Mouse (Mus musculus) stomach, embryonic 14.5 days (tissue): Measurements from ENCODE around the gene Ints7. TPM values are rescaled to one million over a fixed set of nuclear protein-coding genes. Genes with fewer than 3 reads are reported as not detected.

Experiments
- ATAC-seq: fragments of 200-750 bp; cut with Nextera tagmentation; 2 replicates; pipeline ENCODE4 v1.8.0; 2017; ENCODE audit warnings: low read depth, moderate TSS enrichment; ENCODE audit not compliant: insufficient number of reproducible peaks, insufficient read depth, low FRiP score
- H3K27ac ChIP-seq: fragments of 300-500 bp; sonication (generic); 2 replicates; pipeline ENCODE4 v1.5.1; 2014; ENCODE audit warnings: mild to moderate bottlenecking, low read length, moderate library complexity, mixed read lengths
- H3K27me3 ChIP-seq: fragments of 300-500 bp; sonication (generic); 2 replicates; pipeline ENCODE4 v1.6.1; 2014; ENCODE audit warnings: low read length, control low read depth, mixed read lengths; ENCODE audit not compliant: control insufficient read depth, insufficient read depth
- H3K36me3 ChIP-seq: fragments of 300-500 bp; sonication (generic); 2 replicates; pipeline ENCODE4 v1.6.1; 2014; ENCODE audit warnings: mild to moderate bottlenecking, control low read depth, low read length, moderate library complexity, mixed read lengths; ENCODE audit not compliant: control insufficient read depth, insufficient read depth
- H3K4me1 ChIP-seq: fragments of 300-500 bp; sonication (generic); 2 replicates; pipeline ENCODE4 v1.6.1; 2014; ENCODE audit warnings: low read length, control low read depth, mixed read lengths; ENCODE audit not compliant: control insufficient read depth, insufficient read depth
- H3K4me2 ChIP-seq: fragments of 300-500 bp; sonication (generic); replicated peaks from 2 replicates; pipeline ENCODE4 v1.6.1; 2014; ENCODE audit warnings: low read depth, low read length, control low read depth
- H3K4me3 ChIP-seq: fragments of 300-500 bp; sonication (generic); 2 replicates; pipeline ENCODE4 v1.5.1; 2014; ENCODE audit warnings: low read depth, low read length, control low read depth
- H3K9ac ChIP-seq: fragments of 300-500 bp; sonication (generic); replicated peaks from 2 replicates; pipeline ENCODE4 v1.6.1; 2014; ENCODE audit warnings: low read depth, mild to moderate bottlenecking, control low read depth, low read length, moderate library complexity, mixed read lengths
- H3K9me3 ChIP-seq: fragments of 300-500 bp; sonication (generic); 2 replicates; pipeline ENCODE4 v1.6.1; 2016; ENCODE audit warnings: low read depth, low read length, control low read depth; ENCODE audit not compliant: control insufficient read depth
- WGBS: fragments of 180-500 bp; shearing (Covaris S2); extraction: QIAGEN DNeasy Blood & Tissue Kit; methylation state at CpG from one replicate; pipeline ENCODE4 v1.1.7; 2014; 5-methylcytosine and 5-hydroxymethylcytosine counted together
- polyA plus RNA-seq: library from polyadenylated mRNA; unstranded; fragments of >200 nt; fragmentation: Nextera tagmentation; extraction: Ambion mirVana; gene quantifications from 2 replicates; pipeline ENCODE4 v1.2.1, GENCODE M21; 2014

Ints7 gene
- polyA plus RNA-seq, 1 experiment from 2014 or later: 63.4 TPM

GRCm38 (mm10) chr1:191588749-191589148, 13.3 kb downstream of the Ints7 start:
- H3K4me1 ChIP-seq: no peaks in the 10 kb centered on the region
- no peak overlapping the region for H3K4me3 ChIP-seq
- H3K36me3 ChIP-seq: peaks cover 68% of the 10 kb centered on the region
- no peak overlapping the region for H3K4me2 ChIP-seq
- ATAC-seq: no peak
- no peak overlapping the region for H3K9ac ChIP-seq
- H3K9me3 ChIP-seq: no peaks in the 10 kb centered on the region
- WGBS: 98% methylated on average over 2 of the region's 2 CpGs
- no peak overlapping the region for H3K27ac ChIP-seq
- H3K27me3 ChIP-seq: no peaks in the 10 kb centered on the region

GRCm38 (mm10) chr1:191592016-191592720, 16.7 kb downstream of the Ints7 start:
- Histone ChIP-seq H3K36me3 (peaks cover 65% of the 10 kb centered on the region), H3K27ac (no peak overlapping the region), H3K4me1 (no peaks in the 10 kb centered on the region), H3K9me3 (no peaks in the 10 kb centered on the region), H3K4me3 (no peak overlapping the region), H3K4me2 (no peak overlapping the region), H3K27me3 (no peaks in the 10 kb centered on the region), H3K9ac (no peak overlapping the region)
- 90% methylated on average over 12 of the region's 12 CpGs for WGBS
- ATAC-seq: no peak

GRCm38 (mm10) chr1:191596076-191596475, 20.6 kb downstream of the Ints7 start:
- WGBS: 92% methylated on average over 8 of the region's 8 CpGs
- H3K27ac ChIP-seq: no peak overlapping the region
- H3K4me2 ChIP-seq: no peak overlapping the region
- H3K9ac ChIP-seq: no peak overlapping the region
- no peak overlapping the region for H3K4me3 ChIP-seq
- H3K27me3 ChIP-seq: no peaks in the 10 kb centered on the region
- H3K36me3 ChIP-seq: peaks cover 54% of the 10 kb centered on the region
- H3K4me1 ChIP-seq: no peaks in the 10 kb centered on the region
- H3K9me3 ChIP-seq: no peaks in the 10 kb centered on the region
- ATAC-seq: no peak

- Histone ChIP-seq H3K27me3 (no peaks in the 10 kb centered on the region), H3K4me2 (no peak overlapping the region), H3K4me1 (no peaks in the 10 kb centered on the region), H3K9me3 (no peaks in the 10 kb centered on the region), H3K36me3 (peaks cover 53% of the 10 kb centered on the region), H3K4me3 (no peak overlapping the region), H3K27ac (no peak overlapping the region), H3K9ac (no peak overlapping the region)
- no peak for ATAC-seq
- 78% methylated on average over 5 of the region's 5 CpGs for WGBS
Observed at GRCm38 (mm10) chr1:191599210-191599609, 23.8 kb downstream of the Ints7 start.

GRCm38 (mm10) chr1:191604690-191605089, 29.3 kb downstream of the Ints7 start:
- ATAC-seq: no peak
- H3K4me2 ChIP-seq: no peak overlapping the region
- no peak overlapping the region for H3K9ac ChIP-seq
- H3K4me1 ChIP-seq: no peaks in the 10 kb centered on the region
- no peaks in the 10 kb centered on the region for H3K9me3 ChIP-seq
- no peaks in the 10 kb centered on the region for H3K27me3 ChIP-seq
- no peak overlapping the region for H3K27ac ChIP-seq
- WGBS: 76% methylated on average over 3 of the region's 3 CpGs
- H3K36me3 ChIP-seq: peaks cover 65% of the 10 kb centered on the region
- H3K4me3 ChIP-seq: no peak overlapping the region

- Histone ChIP-seq H3K36me3 (peaks cover 88% of the 10 kb centered on the region), H3K9ac (no peak overlapping the region)
- 93% methylated on average over 6 of the region's 6 CpGs for whole genome bisulfite sequencing
Observed at GRCm38 (mm10) chr1:191609051-191609450, 33.6 kb downstream of the Ints7 start.

GRCm38 (mm10) chr1:191609578-191609977, 34.1 kb downstream of the Ints7 start:
- ATAC-seq: no peak
- Histone ChIP-seq H3K4me1 (no peaks in the 10 kb centered on the region), H3K9ac (no peak overlapping the region)

More at GRCm38 (mm10) chr1:191609051-191609450, 33.6 kb downstream of the Ints7 start:
- Histone ChIP-seq H3K4me2 (no peak overlapping the region), H3K4me1 (no peaks in the 10 kb centered on the region), H3K27me3 (no peaks in the 10 kb centered on the region), H3K4me3 (no peak overlapping the region), H3K27ac (no peak overlapping the region), H3K9me3 (no peaks in the 10 kb centered on the region)
- no peak for ATAC-seq

GRCm38 (mm10) chr1:191610357-191610756, 34.9 kb downstream of the Ints7 start:
- Histone ChIP-seq H3K27me3 (no peaks in the 10 kb centered on the region), H3K27ac (no peak overlapping the region), H3K4me2 (no peak overlapping the region), H3K9ac (no peak overlapping the region), H3K4me3 (no peak overlapping the region), H3K36me3 (peaks cover 90% of the 10 kb centered on the region), H3K4me1 (no peaks in the 10 kb centered on the region), H3K9me3 (no peaks in the 10 kb centered on the region)
- no peak for ATAC-seq
- WGBS: 94% methylated on average over 7 of the region's 7 CpGs

More at GRCm38 (mm10) chr1:191609578-191609977, 34.1 kb downstream of the Ints7 start:
- WGBS: 80% methylated on average over 1 of the region's 1 CpGs
- peaks cover 89% of the 10 kb centered on the region for H3K36me3 ChIP-seq
- H3K27ac ChIP-seq: no peak overlapping the region
- H3K9me3 ChIP-seq: no peaks in the 10 kb centered on the region
- no peak overlapping the region for H3K4me2 ChIP-seq
- no peaks in the 10 kb centered on the region for H3K27me3 ChIP-seq
- H3K4me3 ChIP-seq: no peak overlapping the region

- Histone ChIP-seq H3K27me3 (no peaks in the 10 kb centered on the region), H3K4me1 (no peaks in the 10 kb centered on the region), H3K27ac (no peak overlapping the region), H3K36me3 (peaks cover 91% of the 10 kb centered on the region), H3K4me2 (no peak overlapping the region), H3K9ac (no peak overlapping the region), H3K9me3 (no peaks in the 10 kb centered on the region), H3K4me3 (no peak overlapping the region)
- no peak for ATAC-seq
- WGBS: 93% methylated on average over 9 of the region's 9 CpGs
Observed at GRCm38 (mm10) chr1:191611686-191612085, 36.2 kb downstream of the Ints7 start.
